Mouse (Mus musculus) bone marrow, adult 2 months (tissue): ENCODE measurements around the gene Plxna4. TPM values are rescaled to one million over a fixed set of nuclear protein-coding genes. Genes with fewer than 3 reads are reported as not detected.

ENCODE experiments used
- H3K27ac ChIP-seq: fragments of 200-500 bp; 2 replicates; pipeline ENCODE4 v1.5.1; 2012; ENCODE audit warnings: low read depth, mild to moderate bottlenecking, control low read depth, inconsistent platforms, low read length; ENCODE audit not compliant: control insufficient read depth, poor library complexity, insufficient read depth
- H3K4me1 ChIP-seq: fragments of 200-500 bp; 2 replicates; pipeline ENCODE4 v1.6.1; 2011; ENCODE audit warnings: low read length; ENCODE audit not compliant: control insufficient read depth, insufficient read depth
- H3K4me3 ChIP-seq: fragments of 200-500 bp; replicated peaks from 2 replicates; pipeline ENCODE3; 2011; ENCODE audit warnings: mild to moderate bottlenecking, low read depth, low read length, control low read depth; ENCODE audit not compliant: control insufficient read depth
- CTCF ChIP-seq: fragments of 200-500 bp; IDR thresholded peaks from 2 replicates; pipeline ENCODE4 v1.5.1; 2011; ENCODE audit warnings: low read length, control low read depth; ENCODE audit not compliant: control insufficient read depth, insufficient read depth
- POLR2A ChIP-seq: fragments of 200-500 bp; IDR thresholded peaks from 2 replicates; pipeline ENCODE4 v1.6.1; 2011; ENCODE audit warnings: low read depth, mild to moderate bottlenecking, control low read depth, low read length, borderline replicate concordance; ENCODE audit not compliant: control insufficient read depth
- WGBS: fragments of 180-500 bp; shearing (Covaris S2); methylation state at CpG from one replicate; pipeline ENCODE4 v1.1.7; 2018; 5-methylcytosine and 5-hydroxymethylcytosine counted together
- polyA plus RNA-seq: library from polyadenylated mRNA; stranded (reverse); fragments of >200 nt; gene quantifications from 2 replicates; pipeline ENCODE4 v1.2.4, GENCODE M21; 2011; ENCODE audit warnings: low replicate concordance; ENCODE audit not compliant: missing spikeins, insufficient read depth, insufficient read length

The Plxna4 gene
- polyA plus RNA-seq, 1 experiment: 6.6 TPM

DNA sequence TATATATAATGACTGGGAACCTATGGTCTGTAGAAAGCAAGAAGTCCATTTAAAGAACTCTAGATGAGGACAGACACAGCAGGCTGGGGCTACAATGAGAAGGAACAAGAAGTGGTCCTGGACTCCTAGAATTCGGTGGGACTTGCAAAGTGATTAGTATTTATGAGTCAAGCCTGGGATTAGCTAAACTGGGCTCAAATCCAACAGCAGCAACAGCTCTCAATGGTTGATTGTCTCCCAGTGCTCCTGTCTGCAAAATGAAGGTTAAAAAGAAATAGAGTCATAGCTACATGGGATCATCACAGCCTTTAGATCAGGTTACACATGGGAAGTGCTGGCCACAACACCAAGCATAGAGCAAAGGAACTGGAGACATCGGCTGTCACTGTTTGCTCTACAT, 148.6 kb downstream of the Plxna4 start:
- Histone ChIP-seq H3K27ac (no peak overlapping the region), H3K4me1 (no peaks in the 10 kb centered on the region), H3K4me3 (no peak overlapping the region)
- TF ChIP-seq CTCF: no peak
- no peak for TF ChIP-seq POLR2A
- WGBS: 78% methylated on average over 2 of the region's 2 CpGs

DNA sequence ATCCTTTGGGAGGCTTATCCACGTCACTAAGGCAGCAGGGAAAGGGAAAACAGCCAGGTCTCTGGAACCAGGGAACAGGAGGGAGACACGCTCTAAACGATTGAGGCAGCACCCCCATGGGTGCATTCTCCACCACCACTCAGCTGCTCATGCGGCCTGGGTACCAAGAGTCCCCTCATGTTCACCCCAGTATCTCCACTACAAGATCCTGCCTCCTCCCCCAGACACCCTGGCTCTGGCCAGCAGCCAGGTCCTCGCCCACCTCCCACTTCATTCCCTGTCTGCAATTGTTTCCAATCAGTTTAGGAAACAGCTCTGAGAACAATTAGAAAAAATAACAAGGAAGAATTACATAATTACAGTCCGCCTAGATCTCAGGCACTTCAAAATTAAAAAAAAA, 150.8 kb downstream of the Plxna4 start:
- no peak overlapping the region for H3K4me3 ChIP-seq
- H3K27ac ChIP-seq: no peak overlapping the region
- TF ChIP-seq POLR2A: no peak
- TF ChIP-seq CTCF: no peak
- 71% methylated on average over 6 of the region's 6 CpGs for WGBS
- no peaks in the 10 kb centered on the region for H3K4me1 ChIP-seq

DNA sequence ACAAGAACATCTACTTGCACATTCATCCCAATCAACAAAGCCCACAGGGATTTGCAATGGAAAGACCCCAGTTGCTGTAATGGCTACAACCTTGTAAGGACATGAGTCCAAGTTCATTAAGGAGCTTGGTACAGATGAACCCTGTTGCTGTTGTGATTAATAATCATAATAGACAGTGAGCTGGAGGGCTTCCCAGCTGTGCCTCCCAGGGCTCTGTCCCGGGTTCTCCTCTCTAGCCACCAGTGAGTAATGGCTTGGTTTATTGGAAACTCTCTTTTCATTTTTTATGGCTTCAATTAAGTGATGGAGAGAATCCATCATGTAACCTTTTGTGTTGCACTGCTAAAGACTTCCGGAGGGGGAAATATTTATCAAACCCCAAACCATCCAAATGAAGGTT, 164.9 kb downstream of the Plxna4 start:
- H3K4me1 ChIP-seq: no peaks in the 10 kb centered on the region
- TF ChIP-seq POLR2A (no peak), CTCF (no peak)
- 68% methylated on average over 2 of the region's 2 CpGs for WGBS
- no peak overlapping the region for H3K27ac ChIP-seq
- H3K4me3 ChIP-seq: no peak overlapping the region

DNA sequence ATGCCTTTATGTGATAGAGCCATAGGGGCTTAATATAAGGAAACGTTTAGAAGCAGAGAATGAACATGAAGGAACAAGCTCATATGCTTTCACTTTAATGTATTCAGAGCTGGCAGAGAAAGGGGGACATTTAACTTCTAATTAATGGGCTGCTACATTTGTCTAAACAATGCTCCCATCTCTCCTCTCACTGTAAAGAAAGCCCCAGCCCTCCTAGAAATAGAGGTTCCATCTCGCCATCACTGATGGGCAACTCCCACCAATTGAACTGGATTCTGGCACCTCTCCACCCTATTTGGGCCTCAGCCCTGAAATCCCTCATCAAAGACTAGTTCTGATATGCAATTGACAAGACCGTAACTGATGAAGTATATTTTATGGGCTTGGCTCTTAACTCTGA, 167.4 kb downstream of the Plxna4 start:
- no peak for TF ChIP-seq CTCF
- TF ChIP-seq POLR2A: no peak
- WGBS: 68% methylated on average over 3 of the region's 3 CpGs
- Histone ChIP-seq H3K4me1 (no peaks in the 10 kb centered on the region), H3K27ac (no peak overlapping the region), H3K4me3 (no peak overlapping the region)

DNA sequence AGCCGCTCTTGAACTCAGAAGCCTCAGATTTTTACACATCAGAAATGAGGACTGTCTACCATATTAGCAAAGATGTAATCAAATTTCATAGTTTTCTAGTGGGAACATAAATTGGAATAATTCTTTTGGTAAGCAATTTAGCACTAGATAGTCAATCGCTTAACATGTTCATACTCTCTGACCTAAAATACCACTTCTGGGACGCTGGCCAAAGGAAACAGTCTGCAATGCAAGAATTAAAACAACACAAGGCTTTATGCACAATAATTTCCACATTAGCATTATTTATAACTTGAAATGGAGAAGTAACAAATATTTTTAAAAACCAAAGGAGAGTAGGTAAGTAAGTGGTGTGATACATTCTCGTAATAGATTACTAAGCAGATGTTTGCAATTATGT, 170.6 kb downstream of the Plxna4 start:
- H3K4me3 ChIP-seq: no peak overlapping the region
- no peak for TF ChIP-seq CTCF
- no peak for TF ChIP-seq POLR2A
- 69% methylated on average over 4 of the region's 4 CpGs for WGBS
- no peak overlapping the region for H3K27ac ChIP-seq
- H3K4me1 ChIP-seq: no peaks in the 10 kb centered on the region

DNA sequence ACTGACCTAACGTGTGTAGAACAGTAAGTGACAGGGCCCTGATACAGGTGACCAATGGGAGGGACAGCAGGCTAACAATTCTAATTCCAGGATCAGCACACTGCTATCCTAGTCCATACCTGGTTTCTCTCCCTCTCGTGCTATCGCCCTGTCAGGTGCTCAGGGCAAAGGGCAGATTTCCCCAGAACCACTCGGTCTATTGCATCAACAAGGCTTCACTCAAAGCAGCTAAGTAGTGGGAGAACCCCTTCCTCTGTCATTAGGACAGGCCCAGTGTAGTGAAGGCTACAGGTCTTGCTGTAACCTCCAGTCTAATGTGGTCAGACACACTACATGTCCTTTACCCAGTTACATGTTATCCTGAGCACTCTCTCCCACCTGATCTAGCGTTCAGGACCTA, 176.7 kb downstream of the Plxna4 start:
- TF ChIP-seq POLR2A: no peak
- TF ChIP-seq CTCF: no peak

DNA sequence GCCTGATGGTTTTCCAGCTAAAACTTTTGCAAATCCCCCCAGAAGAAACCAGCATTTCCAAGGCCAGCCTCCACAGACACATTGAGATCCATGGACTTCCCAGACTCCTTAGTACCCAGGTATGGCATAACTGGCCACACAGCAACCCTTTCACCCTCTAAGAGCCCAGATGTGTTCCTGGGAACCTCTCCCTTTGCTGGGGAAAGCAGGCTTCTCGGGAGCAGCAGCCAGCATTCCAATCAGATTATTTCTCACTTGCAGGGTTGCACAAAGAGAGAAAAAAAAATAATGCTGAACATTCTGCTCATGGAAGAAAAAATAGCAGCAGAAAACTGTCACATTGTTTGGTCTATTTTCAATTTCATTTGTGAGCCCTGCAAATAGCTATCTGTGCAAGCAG, 178.4 kb downstream of the Plxna4 start:
- WGBS: 63% methylated on average over 1 of the region's 1 CpGs
- Histone ChIP-seq H3K27ac (no peak overlapping the region), H3K4me1 (no peaks in the 10 kb centered on the region), H3K4me3 (no peak overlapping the region)
- TF ChIP-seq CTCF (no peak), POLR2A (no peak)

More for the DNA sequence above, 176.7 kb downstream of the Plxna4 start:
- 78% methylated on average over 5 of the region's 5 CpGs for WGBS
- no peak overlapping the region for H3K27ac ChIP-seq
- H3K4me1 ChIP-seq: no peaks in the 10 kb centered on the region
- H3K4me3 ChIP-seq: no peak overlapping the region

DNA sequence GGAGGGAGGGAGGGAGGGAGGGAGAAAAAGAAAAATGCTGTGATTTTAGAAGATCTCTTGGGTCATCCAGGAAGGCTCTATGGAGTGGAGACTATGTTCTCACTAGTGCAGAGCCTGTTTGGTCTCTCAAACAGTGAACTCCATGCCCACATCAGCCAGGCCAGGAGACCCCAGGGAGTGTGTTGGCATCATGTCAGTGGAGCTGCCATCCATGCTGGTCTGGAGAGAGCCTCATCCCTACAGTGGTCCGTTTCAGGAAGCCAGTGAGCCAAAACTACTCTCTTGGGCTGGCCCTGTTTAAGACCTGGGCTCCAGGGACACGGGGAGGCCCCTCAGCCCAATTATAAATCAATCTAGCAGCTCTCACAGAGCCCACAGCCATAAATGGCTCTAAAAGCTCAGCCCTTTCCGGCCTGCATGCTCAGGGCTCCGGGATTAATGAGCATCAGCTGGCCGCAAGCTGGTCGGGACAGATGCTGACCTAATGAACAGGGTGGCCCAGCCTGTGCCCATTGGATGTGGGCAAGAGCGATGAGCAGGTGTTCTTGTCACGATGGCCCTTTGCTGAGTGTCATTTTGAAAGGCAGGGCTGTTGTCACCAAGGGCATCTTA, 180.3 kb downstream of the Plxna4 start:
- Histone ChIP-seq H3K4me3 (no peak overlapping the region), H3K4me1 (no peaks in the 10 kb centered on the region), H3K27ac (no peak overlapping the region)
- TF ChIP-seq POLR2A: no peak
- TF ChIP-seq CTCF: no peak
- WGBS: 35% methylated on average over 8 of the region's 8 CpGs

DNA sequence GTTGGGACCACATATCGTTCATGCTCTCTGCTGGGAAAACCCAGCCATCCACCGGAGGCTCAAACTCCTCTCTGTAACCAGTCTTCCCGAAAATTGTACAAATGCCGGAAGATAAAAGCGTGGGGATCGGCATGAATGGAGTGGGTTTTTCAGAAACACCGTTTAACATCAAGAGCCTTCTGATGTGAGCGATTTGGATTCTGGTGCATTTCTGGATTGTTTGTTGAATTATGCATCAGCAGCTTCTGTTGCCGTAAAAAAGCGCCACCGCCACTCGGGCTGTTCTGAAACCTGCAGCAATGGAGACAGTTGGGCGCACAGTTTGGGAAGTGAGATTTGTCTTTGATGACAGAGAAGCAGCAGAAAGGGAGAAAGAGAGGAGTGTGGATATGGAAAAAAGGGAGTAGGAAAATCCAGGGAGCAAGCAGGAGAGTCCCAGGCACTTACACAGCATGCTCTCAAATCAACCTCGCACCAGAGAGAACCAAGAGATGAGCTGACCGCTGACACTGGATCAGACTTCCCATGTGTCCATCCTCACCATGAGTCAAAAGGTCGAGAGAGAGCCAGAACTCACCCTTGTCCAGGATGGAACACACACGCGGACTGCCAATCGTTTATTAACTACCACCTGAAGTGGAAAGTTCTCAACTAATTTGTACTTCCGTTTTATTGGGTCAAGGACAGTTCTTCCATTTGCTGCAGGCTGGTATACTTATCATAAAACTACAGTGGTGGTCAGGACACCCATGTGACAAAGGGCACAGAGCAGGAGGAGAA, 181.5 kb downstream of the Plxna4 start:
- Histone ChIP-seq H3K27ac (no peak overlapping the region), H3K4me1 (no peaks in the 10 kb centered on the region), H3K4me3 (no peak overlapping the region)
- WGBS: 89% methylated on average over 20 of the region's 20 CpGs
- no peak for TF ChIP-seq POLR2A
- TF ChIP-seq CTCF: no peak
